Mouse (Mus musculus) liver, embryonic 15.5 days (tissue): ENCODE measurements around the gene Asb18. TPM values are rescaled to one million over a fixed set of nuclear protein-coding genes. Genes with fewer than 3 reads are reported as not detected.

Experiments used
- ATAC-seq: fragments of 200-750 bp; cut with Nextera tagmentation; 2 replicates; pipeline ENCODE4 v1.8.0; 2017; ENCODE audit warnings: moderate number of reproducible peaks, mild to moderate bottlenecking, moderate library complexity; ENCODE audit not compliant: insufficient read depth
- H3K27ac ChIP-seq: fragments of 300-500 bp; sonication (generic); replicated peaks from 2 replicates; pipeline ENCODE4 v1.5.1; 2015; ENCODE audit warnings: mild to moderate bottlenecking, inconsistent platforms
- H3K27me3 ChIP-seq: fragments of 300-500 bp; sonication (generic); 2 replicates; pipeline ENCODE4 v1.6.1; 2015; ENCODE audit warnings: mild to moderate bottlenecking, inconsistent platforms
- H3K36me3 ChIP-seq: fragments of 300-500 bp; sonication (generic); replicated peaks from 2 replicates; pipeline ENCODE4 v1.6.1; 2015; ENCODE audit warnings: moderate library complexity, mild to moderate bottlenecking, inconsistent platforms
- H3K4me1 ChIP-seq: fragments of 300-500 bp; sonication (generic); replicated peaks from 2 replicates; pipeline ENCODE4 v1.6.1; 2015; ENCODE audit warnings: inconsistent platforms
- H3K4me2 ChIP-seq: fragments of 300-500 bp; sonication (generic); 2 replicates; pipeline ENCODE4 v1.6.1; 2015; ENCODE audit warnings: moderate library complexity, mild to moderate bottlenecking, inconsistent platforms
- H3K4me3 ChIP-seq: fragments of 300-500 bp; sonication (generic); replicated peaks from 2 replicates; pipeline ENCODE4 v1.5.1; 2015; ENCODE audit warnings: mild to moderate bottlenecking, inconsistent platforms
- H3K9ac ChIP-seq: fragments of 300-500 bp; sonication (generic); 2 replicates; pipeline ENCODE4 v1.6.1; 2015; ENCODE audit warnings: moderate library complexity, mild to moderate bottlenecking, inconsistent platforms
- H3K9me3 ChIP-seq: fragments of 300-500 bp; sonication (generic); replicated peaks from 2 replicates; pipeline ENCODE4 v1.6.1; 2016; ENCODE audit warnings: inconsistent platforms
- WGBS: fragments of 180-500 bp; shearing (Covaris S2); methylation state at CpG from one replicate; pipeline ENCODE4 v1.1.7; 2015; ENCODE audit warnings: mixed read lengths; ENCODE audit not compliant: insufficient replicate concordance; 5-methylcytosine and 5-hydroxymethylcytosine counted together
- polyA plus RNA-seq: library from polyadenylated mRNA; unstranded; fragments of >200 nt; fragmentation: Nextera tagmentation; extraction: Ambion mirVana; gene quantifications from 2 replicates; pipeline ENCODE4 v1.2.1, GENCODE M21; 2015

The Asb18 gene
- polyA plus RNA-seq: not detected in 2 replicates

GRCm38 (mm10) chr1:90014446-90014845, at the start of gene Asb18:
Gene Asb18, minus strand, starts transcription at chr1:90014666.
- ATAC-seq: no peak
- Histone ChIP-seq H3K27me3 (no peaks in the 10 kb centered on the region), H3K9me3 (no peaks in the 10 kb centered on the region), H3K4me1 (no peaks in the 10 kb centered on the region), H3K4me3 (no peak within 1 kb of the TSS), H3K4me2 (no peak within 1 kb of the TSS), H3K36me3 (no peaks in the 10 kb centered on the region), H3K27ac (no peak within 1 kb of the TSS), H3K9ac (no peak within 1 kb of the TSS)
- 41% methylated on average over 5 of the region's 5 CpGs for WGBS

- no peak overlapping the region for H3K4me3 ChIP-seq
- no peaks in the 10 kb centered on the region for H3K4me1 ChIP-seq
- H3K27ac ChIP-seq: no peak overlapping the region
- no peaks in the 10 kb centered on the region for H3K9me3 ChIP-seq
- no peak overlapping the region for H3K9ac ChIP-seq
- 29% methylated on average over 7 of the region's 7 CpGs for WGBS
- no peaks in the 10 kb centered on the region for H3K36me3 ChIP-seq
- no peaks in the 10 kb centered on the region for H3K27me3 ChIP-seq
- no peak overlapping the region for H3K4me2 ChIP-seq
- ATAC-seq: no peak
Measured at GRCm38 (mm10) chr1:90060599-90060998, 46.1 kb upstream of the Asb18 start.

- no peak overlapping the region for H3K27ac ChIP-seq
- no peak overlapping the region for H3K4me2 ChIP-seq
- no peak overlapping the region for H3K4me3 ChIP-seq
- no peaks in the 10 kb centered on the region for H3K9me3 ChIP-seq
- no peaks in the 10 kb centered on the region for H3K4me1 ChIP-seq
- H3K9ac ChIP-seq: no peak overlapping the region
- no peaks in the 10 kb centered on the region for H3K27me3 ChIP-seq
- 53% methylated on average over 3 of the region's 3 CpGs for WGBS
- no peaks in the 10 kb centered on the region for H3K36me3 ChIP-seq
- no peak for ATAC-seq
Measured at GRCm38 (mm10) chr1:90060054-90060453, 45.6 kb upstream of the Asb18 start.

- H3K9ac ChIP-seq: no peak overlapping the region
- H3K4me3 ChIP-seq: no peak overlapping the region
- no peak overlapping the region for H3K27ac ChIP-seq
- no peaks in the 10 kb centered on the region for H3K9me3 ChIP-seq
- no peak for ATAC-seq
- 63% methylated on average over 4 of the region's 4 CpGs for WGBS
- no peaks in the 10 kb centered on the region for H3K4me1 ChIP-seq
- no peak overlapping the region for H3K4me2 ChIP-seq
- H3K36me3 ChIP-seq: no peaks in the 10 kb centered on the region
- peaks cover 10% of the 10 kb centered on the region; the same call in 1 of the 2 replicates for H3K27me3 ChIP-seq
Measured at GRCm38 (mm10) chr1:90054991-90055390, 40.5 kb upstream of the Asb18 start.

GRCm38 (mm10) chr1:90051347-90051746, 36.9 kb upstream of the Asb18 start:
- H3K9me3 ChIP-seq: no peaks in the 10 kb centered on the region
- H3K4me2 ChIP-seq: no peak overlapping the region
- H3K4me3 ChIP-seq: no peak overlapping the region
- no peaks in the 10 kb centered on the region for H3K4me1 ChIP-seq
- H3K9ac ChIP-seq: no peak overlapping the region
- peaks cover 11% of the 10 kb centered on the region; the same call in 1 of the 2 replicates for H3K27me3 ChIP-seq
- H3K27ac ChIP-seq: no peak overlapping the region
- no peaks in the 10 kb centered on the region for H3K36me3 ChIP-seq
- ATAC-seq: no peak
- WGBS: 9% methylated on average over 5 of the region's 5 CpGs

GRCm38 (mm10) chr1:90050046-90050739, 35.7 kb upstream of the Asb18 start:
- Histone ChIP-seq H3K27me3 (peaks cover 11% of the 10 kb centered on the region; the same call in 1 of the 2 replicates), H3K27ac (no peak overlapping the region), H3K9ac (no peak overlapping the region), H3K4me2 (no peak overlapping the region), H3K4me3 (no peak overlapping the region), H3K9me3 (no peaks in the 10 kb centered on the region), H3K4me1 (no peaks in the 10 kb centered on the region), H3K36me3 (no peaks in the 10 kb centered on the region)
- 26% methylated on average over 20 of the region's 20 CpGs for WGBS
- ATAC-seq: no peak

GRCm38 (mm10) chr1:90028305-90028704, 13.8 kb upstream of the Asb18 start:
- Histone ChIP-seq H3K4me1 (no peaks in the 10 kb centered on the region), H3K36me3 (no peaks in the 10 kb centered on the region), H3K27ac (no peak overlapping the region), H3K4me3 (no peak overlapping the region), H3K4me2 (no peak overlapping the region), H3K27me3 (no peaks in the 10 kb centered on the region), H3K9me3 (no peaks in the 10 kb centered on the region), H3K9ac (no peak overlapping the region)
- 54% methylated on average over 2 of the region's 2 CpGs for WGBS
- ATAC-seq: no peak

- Histone ChIP-seq H3K36me3 (no peaks in the 10 kb centered on the region), H3K9me3 (no peaks in the 10 kb centered on the region), H3K27me3 (no peaks in the 10 kb centered on the region), H3K9ac (no peak overlapping the region), H3K27ac (no peak overlapping the region), H3K4me2 (no peak overlapping the region), H3K4me3 (no peak overlapping the region), H3K4me1 (no peaks in the 10 kb centered on the region)
- 15% methylated on average over 3 of the region's 3 CpGs for WGBS
- no peak for ATAC-seq
Measured at GRCm38 (mm10) chr1:90026945-90027344, 12.5 kb upstream of the Asb18 start.

GRCm38 (mm10) chr1:90020336-90020735, 5.9 kb upstream of the Asb18 start:
- Histone ChIP-seq H3K4me1 (no peaks in the 10 kb centered on the region), H3K27me3 (no peaks in the 10 kb centered on the region), H3K4me2 (no peak overlapping the region), H3K9me3 (no peaks in the 10 kb centered on the region), H3K9ac (no peak overlapping the region), H3K4me3 (no peak overlapping the region), H3K36me3 (no peaks in the 10 kb centered on the region), H3K27ac (no peak overlapping the region)
- WGBS: 63% methylated on average over 5 of the region's 5 CpGs
- ATAC-seq: no peak

GRCm38 (mm10) chr1:90018071-90018470, 3.6 kb upstream of the Asb18 start:
- Histone ChIP-seq H3K4me1 (no peaks in the 10 kb centered on the region), H3K9ac (no peak overlapping the region), H3K27me3 (no peaks in the 10 kb centered on the region), H3K9me3 (no peaks in the 10 kb centered on the region), H3K4me3 (no peak overlapping the region), H3K36me3 (no peaks in the 10 kb centered on the region), H3K27ac (no peak overlapping the region), H3K4me2 (no peak overlapping the region)
- ATAC-seq: no peak
- WGBS: 52% methylated on average over 6 of the region's 6 CpGs

- H3K27me3 ChIP-seq: no peaks in the 10 kb centered on the region
- H3K4me2 ChIP-seq: no peak overlapping the region
- H3K4me3 ChIP-seq: no peak overlapping the region
- no peak overlapping the region for H3K27ac ChIP-seq
- H3K9me3 ChIP-seq: no peaks in the 10 kb centered on the region
- ATAC-seq: no peak
- H3K4me1 ChIP-seq: no peaks in the 10 kb centered on the region
- WGBS: 66% methylated on average over 5 of the region's 5 CpGs
- H3K9ac ChIP-seq: no peak overlapping the region
- no peaks in the 10 kb centered on the region for H3K36me3 ChIP-seq
Measured at GRCm38 (mm10) chr1:90013273-90013672, 1.2 kb downstream of the Asb18 start.

- Histone ChIP-seq H3K9me3 (no peaks in the 10 kb centered on the region), H3K27me3 (no peaks in the 10 kb centered on the region), H3K9ac (no peak overlapping the region), H3K4me3 (no peak overlapping the region), H3K4me1 (no peaks in the 10 kb centered on the region), H3K27ac (no peak overlapping the region), H3K4me2 (no peak overlapping the region), H3K36me3 (no peaks in the 10 kb centered on the region)
- 47% methylated on average over 7 of the region's 7 CpGs for WGBS
- no peak for ATAC-seq
Measured at GRCm38 (mm10) chr1:90012850-90013249, 1.6 kb downstream of the Asb18 start.
